Mouse (Mus musculus) brown adipose tissue, adult 24 weeks (tissue): ENCODE results near the gene Pakap. TPM values are rescaled to one million over a fixed set of nuclear protein-coding genes. Genes with fewer than 3 reads are reported as not detected.

Source experiments
- H3K27ac ChIP-seq: fragments of 200-500 bp; replicated peaks from 2 replicates; pipeline ENCODE4 v1.5.1; 2012; ENCODE audit warnings: low read depth, mild to moderate bottlenecking, low read length
- H3K4me1 ChIP-seq: fragments of 200-500 bp; 2 replicates; pipeline ENCODE4 v1.6.1; 2012; ENCODE audit warnings: low read length, mixed read lengths; ENCODE audit not compliant: control insufficient read depth, insufficient read depth, insufficient read length
- H3K4me3 ChIP-seq: fragments of 200-500 bp; 2 replicates; pipeline ENCODE4 v1.5.1; 2012; ENCODE audit warnings: low read depth, mild to moderate bottlenecking, low read length, moderate library complexity; ENCODE audit not compliant: insufficient read depth
- polyA plus RNA-seq: library from polyadenylated mRNA; stranded (reverse); fragments of >200 nt; gene quantifications from 2 replicates; pipeline ENCODE4 v1.2.4, GENCODE M21; 2012; ENCODE audit not compliant: missing spikeins, insufficient read depth, insufficient read length

The Pakap gene
- 11.4 and 30.1 TPM in 2 replicates for polyA plus RNA-seq

DNA sequence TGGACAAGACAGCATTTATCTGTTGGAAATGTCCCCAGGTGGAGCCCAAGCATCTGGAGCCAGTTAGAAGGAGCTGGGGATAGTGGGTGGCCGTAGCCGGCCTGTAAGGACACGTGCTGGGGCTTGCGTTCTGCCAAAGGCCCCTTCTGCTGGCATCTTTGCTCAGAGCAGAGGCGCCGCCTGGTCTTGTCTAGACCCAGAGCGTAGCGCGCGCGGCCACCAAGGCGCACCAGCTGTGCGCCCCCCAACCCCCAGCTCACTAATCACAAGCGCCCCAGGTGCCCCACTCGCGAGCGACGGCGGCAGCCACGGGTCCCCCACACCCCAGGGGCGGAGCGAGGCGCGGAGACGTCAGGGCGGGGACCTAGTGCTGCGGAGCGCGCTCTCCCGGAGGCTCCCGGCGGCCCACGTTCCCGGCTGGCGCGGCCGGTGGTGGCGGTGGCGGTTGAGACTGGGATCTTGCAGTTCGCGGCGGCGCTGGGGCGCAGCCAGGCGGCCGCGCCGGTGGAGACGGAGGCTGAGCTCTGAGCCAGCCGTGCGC, at the start of gene Pakap:
Pakap (plus strand) TSS at position 514 of the 541 bp plus-strand sequence.
- Histone ChIP-seq H3K4me1 (peaks cover 9% of the 10 kb centered on the region), H3K4me3 (peak within 1 kb of the TSS; percentile 61), H3K27ac (peak within 1 kb of the TSS; percentile 96)

DNA sequence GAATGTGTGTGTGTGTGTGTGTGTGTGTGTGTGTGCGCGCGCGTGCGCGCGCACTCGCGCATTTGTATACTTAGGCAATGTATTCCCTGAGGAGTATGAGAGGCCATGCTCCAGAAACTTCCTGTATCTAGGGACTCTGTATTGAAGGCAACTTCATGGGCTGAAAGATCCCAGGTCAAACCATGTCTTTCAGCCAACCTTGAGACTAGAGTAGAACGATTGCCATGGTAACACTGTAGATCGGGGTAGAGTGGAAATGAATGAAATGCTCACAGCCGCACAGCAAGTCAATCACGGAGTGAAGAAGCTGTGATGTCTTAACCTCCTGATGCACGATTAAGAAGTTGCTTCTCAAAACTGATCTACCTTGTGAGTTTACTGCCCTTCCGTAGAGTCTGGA, 44.5 kb upstream of the Pakap start:
- no peak overlapping the region for H3K4me3 ChIP-seq
- H3K27ac ChIP-seq: no peak overlapping the region
- H3K4me1 ChIP-seq: no peaks in the 10 kb centered on the region

DNA sequence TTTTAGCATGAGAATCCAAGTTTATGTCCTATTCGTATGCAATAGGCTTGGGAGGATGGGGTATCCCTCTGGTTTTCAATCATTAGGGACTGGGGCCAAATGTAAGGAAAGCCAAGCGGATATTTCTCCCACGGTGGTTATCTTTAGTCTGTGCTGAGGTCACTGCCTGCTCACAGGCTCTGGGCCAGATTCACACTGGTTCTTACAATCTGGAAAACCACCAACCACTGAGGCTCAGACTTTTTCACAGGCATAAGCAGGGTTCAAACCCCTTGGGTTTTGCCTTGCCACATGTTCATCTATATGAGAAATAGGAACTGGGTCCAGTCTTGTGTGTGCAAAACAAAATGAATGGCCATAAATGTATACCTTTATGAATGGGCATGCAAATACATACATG, 43.5 kb upstream of the Pakap start:
- Histone ChIP-seq H3K27ac (no peak overlapping the region), H3K4me3 (no peak overlapping the region), H3K4me1 (no peaks in the 10 kb centered on the region)

- H3K4me3 ChIP-seq: no peak overlapping the region
- H3K4me1 ChIP-seq: no peaks in the 10 kb centered on the region
- H3K27ac ChIP-seq: 0 out of 2 replicates have a peak overlapping the region, but pooled peaks have one; percentile 42
These were observed 42.6 kb upstream of the Pakap start for GRCm38 (mm10) chr4:57525221-57526011.

DNA sequence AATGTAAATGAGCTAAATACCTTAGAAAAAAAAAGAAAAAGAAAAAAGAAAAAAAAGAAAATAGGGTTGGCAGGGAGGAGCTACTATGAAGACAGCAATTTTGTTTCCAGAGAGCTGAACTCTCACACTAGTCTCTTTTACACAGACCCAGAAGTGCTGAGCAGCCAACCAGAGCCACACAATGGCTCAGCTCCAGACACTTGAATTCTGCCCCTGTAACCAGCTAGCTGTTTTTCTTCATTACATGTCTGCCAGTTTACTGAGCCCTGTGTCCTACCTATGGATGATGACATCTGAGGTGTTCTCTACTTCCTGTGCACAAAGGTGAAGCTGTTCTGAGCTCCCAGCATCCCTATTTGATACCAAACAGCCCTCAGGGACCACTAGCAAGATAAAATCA, 39.7 kb upstream of the Pakap start:
- Histone ChIP-seq H3K4me1 (no peaks in the 10 kb centered on the region), H3K27ac (no peak overlapping the region), H3K4me3 (no peak overlapping the region)

- H3K27ac ChIP-seq: no peak overlapping the region
- no peak overlapping the region for H3K4me3 ChIP-seq
- no peaks in the 10 kb centered on the region for H3K4me1 ChIP-seq
These were observed 34.3 kb upstream of the Pakap start for GRCm38 (mm10) chr4:57533686-57534085.

GRCm38 (mm10) chr4:57534232-57534631, 33.7 kb upstream of the Pakap start:
- Histone ChIP-seq H3K4me1 (no peaks in the 10 kb centered on the region), H3K27ac (no peak overlapping the region), H3K4me3 (no peak overlapping the region)

- H3K27ac ChIP-seq: no peak overlapping the region
- no peaks in the 10 kb centered on the region for H3K4me1 ChIP-seq
- H3K4me3 ChIP-seq: no peak overlapping the region
These were observed 32.9 kb upstream of the Pakap start for GRCm38 (mm10) chr4:57535087-57535486.

DNA sequence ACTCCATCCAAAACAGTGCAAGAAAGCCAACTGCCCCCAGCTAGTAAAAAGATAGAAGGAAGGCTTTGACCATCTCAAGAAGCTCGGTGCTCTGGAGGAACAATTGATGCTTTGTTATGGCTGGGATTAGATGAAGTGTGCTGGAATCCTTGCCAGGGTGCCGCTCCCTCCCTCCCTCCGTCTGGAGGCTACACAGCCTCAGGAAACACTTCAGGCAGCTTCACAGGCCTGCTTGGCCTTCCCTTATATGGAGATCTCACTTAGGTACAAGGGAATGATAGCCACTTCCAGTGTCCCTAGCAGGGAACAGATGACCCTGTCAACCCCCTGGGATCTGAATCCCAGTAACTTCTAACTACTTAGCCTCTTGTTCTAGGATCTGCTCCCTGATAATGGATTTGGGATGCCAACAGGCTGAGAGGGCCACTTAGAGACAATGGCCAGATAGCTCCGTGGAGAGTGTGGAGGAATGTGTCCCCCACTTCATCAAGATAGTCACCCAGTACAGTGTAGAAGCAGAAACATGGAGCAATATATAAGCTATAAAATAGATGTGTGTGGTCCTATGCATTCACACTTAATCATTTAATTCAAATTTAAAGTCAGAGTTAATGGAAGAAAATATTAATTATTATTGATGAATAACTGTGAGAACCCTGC, 29.8 kb upstream of the Pakap start:
- no peak overlapping the region for H3K4me3 ChIP-seq
- H3K27ac ChIP-seq: no peak overlapping the region
- no peaks in the 10 kb centered on the region for H3K4me1 ChIP-seq

DNA sequence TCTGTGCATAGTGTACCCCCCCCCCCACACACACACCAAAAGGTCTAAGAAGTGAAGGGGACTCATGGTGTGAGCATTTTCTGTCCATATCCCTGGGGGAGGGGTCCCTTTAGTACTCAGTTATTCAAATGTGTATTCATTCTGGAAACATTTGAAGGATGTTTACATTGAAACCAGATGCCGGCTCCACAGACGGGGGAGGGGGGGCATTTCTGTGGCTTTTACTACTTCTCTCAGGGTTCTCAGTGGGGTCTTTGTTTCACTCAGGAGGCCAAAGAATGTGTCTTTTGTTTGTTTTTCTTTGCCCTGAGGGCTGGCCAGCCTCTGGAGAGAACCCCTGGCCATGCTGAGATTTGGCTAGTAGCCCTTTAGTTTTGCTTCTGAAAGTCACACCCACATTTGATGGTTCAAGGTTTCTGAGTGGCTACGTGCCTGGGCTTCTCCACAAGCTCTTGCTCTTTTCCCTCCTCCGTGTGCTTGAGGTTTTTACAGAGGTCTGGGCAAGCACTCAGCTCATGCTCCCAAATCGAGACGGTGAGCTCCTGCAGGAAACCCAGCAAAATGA, 24.2 kb upstream of the Pakap start:
- Histone ChIP-seq H3K4me1 (no peaks in the 10 kb centered on the region), H3K4me3 (no peak overlapping the region), H3K27ac (no peak overlapping the region)

- Histone ChIP-seq H3K27ac (no peak overlapping the region), H3K4me3 (no peak overlapping the region), H3K4me1 (no peaks in the 10 kb centered on the region)
These were observed 20.2 kb upstream of the Pakap start for GRCm38 (mm10) chr4:57547785-57548184.

GRCm38 (mm10) chr4:57550216-57550615, 17.8 kb upstream of the Pakap start:
- no peak overlapping the region for H3K4me3 ChIP-seq
- peak overlapping the region; percentile 39; the same call in 1 of the 2 replicates for H3K27ac ChIP-seq
- H3K4me1 ChIP-seq: no peaks in the 10 kb centered on the region

DNA sequence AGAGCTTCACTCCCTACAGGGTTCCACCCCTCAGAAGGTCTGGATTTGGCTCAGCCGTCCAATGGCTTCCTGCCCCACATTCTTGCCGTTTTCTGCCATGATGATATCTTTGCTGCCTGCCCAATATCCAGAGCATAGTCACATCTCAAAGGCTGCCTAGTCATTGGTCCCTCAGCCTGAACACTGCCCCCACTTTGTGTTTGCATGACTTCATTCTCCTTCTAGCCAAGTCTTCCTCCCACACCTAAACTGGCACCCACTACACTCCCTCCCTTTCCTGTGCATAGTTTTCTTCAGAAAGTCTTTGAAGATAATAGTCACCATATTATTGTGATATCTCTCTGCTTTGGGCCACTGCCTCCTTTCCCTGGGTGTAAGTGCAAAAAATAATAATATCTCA, 10.9 kb upstream of the Pakap start:
- no peaks in the 10 kb centered on the region for H3K4me1 ChIP-seq
- H3K27ac ChIP-seq: no peak overlapping the region
- no peak overlapping the region for H3K4me3 ChIP-seq

DNA sequence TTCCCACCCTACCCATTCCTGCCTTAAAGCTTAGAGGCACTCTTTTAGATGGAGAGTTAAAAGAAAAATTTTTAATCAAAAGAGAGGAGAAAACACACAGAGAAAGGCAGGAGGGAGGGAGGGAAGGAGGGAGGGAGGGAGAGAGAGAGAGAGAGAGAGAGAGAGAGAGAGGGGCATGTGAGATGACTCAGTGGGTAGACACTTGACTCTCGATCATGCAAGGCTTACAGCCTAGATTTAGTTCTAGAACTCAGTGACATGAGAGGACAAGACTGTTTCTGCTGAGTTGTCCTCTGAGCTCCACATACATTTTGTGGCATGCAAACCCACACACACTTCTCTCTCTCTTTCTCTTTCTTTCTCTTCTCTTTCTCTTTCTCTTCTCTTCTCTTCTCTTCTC, 8.5 kb upstream of the Pakap start:
- no peak overlapping the region for H3K4me3 ChIP-seq
- no peak overlapping the region for H3K27ac ChIP-seq
- no peaks in the 10 kb centered on the region for H3K4me1 ChIP-seq

DNA sequence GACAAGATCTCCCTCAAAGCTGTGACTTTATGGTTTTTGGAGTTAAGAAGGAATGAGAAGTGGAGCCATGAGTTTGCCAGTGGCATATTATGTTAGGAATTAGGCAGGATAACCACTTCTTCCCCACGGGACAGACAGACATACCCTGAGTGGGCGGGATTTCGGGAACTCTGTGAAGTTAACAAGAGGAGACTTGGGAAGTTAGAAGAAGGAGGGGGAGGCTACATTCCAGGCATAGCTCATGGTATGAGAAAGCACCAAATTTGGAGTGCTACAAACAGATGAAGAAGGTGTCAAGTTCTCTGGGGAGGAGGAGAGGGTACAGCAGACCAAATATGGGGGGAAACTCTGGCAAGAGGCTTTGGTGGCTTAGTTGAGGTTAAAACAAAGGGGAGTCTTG, 8.0 kb upstream of the Pakap start:
- Histone ChIP-seq H3K4me3 (no peak overlapping the region), H3K27ac (no peak overlapping the region), H3K4me1 (no peaks in the 10 kb centered on the region)
